Mouse (Mus musculus) bone marrow, adult 2 months (tissue): ENCODE measurements around the gene Smco4.

Source experiments
- CTCF ChIP-seq: fragments of 200-500 bp; IDR thresholded peaks from 2 replicates; pipeline ENCODE4 v1.5.1; 2011; ENCODE audit warnings: low read length, control low read depth; ENCODE audit not compliant: control insufficient read depth, insufficient read depth
- POLR2A ChIP-seq: fragments of 200-500 bp; IDR thresholded peaks from 2 replicates; pipeline ENCODE4 v1.6.1; 2011; ENCODE audit warnings: low read depth, mild to moderate bottlenecking, control low read depth, low read length, borderline replicate concordance; ENCODE audit not compliant: control insufficient read depth

DNA sequence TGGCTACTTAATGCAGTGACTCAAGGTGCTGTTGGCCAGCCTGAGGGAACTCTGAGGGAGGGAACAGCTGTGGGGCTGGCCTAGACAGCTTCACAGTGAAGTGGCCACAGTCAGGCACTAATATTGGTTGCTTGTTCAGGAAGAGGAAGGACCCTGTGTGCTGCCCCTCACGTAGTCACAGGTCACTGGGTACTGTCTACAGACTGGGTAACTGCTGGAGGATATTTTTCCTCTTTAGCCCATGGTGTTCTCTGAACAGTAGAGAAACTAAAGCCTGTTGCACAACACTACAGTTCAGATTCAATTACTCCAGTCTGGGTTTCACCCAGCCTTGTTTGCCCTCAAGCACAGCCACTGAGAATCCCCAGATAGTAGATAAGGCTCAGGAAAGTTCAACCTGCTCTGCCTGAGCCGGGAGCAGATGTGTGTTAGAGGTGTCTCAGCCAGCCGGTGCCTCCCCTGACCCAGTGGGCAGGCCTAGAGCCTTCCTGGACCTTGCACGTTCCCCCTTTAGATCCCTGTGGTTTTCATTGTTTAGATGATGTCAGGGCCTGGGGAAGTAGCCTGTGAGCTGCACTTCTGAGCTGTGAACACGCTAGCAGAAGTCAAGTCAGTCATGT lies 48.6 kb downstream of the Smco4 start:
- TF ChIP-seq POLR2A (no peak), CTCF (no peak)
